Mouse (Mus musculus) stomach, embryonic 16.5 days (tissue): Measurements from ENCODE around the gene Pla2g16. TPM values are rescaled to one million over a fixed set of nuclear protein-coding genes. Genes with fewer than 3 reads are reported as not detected.

Experiments
- ATAC-seq: fragments of 200-750 bp; cut with Nextera tagmentation; 2 replicates; pipeline ENCODE4 v1.8.0; 2017; ENCODE audit warnings: moderate number of reproducible peaks, moderate TSS enrichment; ENCODE audit not compliant: insufficient read depth, low FRiP score
- H3K27ac ChIP-seq: fragments of 300-500 bp; sonication (generic); 2 replicates; pipeline ENCODE4 v1.5.1; 2014; ENCODE audit warnings: low read length
- H3K27me3 ChIP-seq: fragments of 300-500 bp; sonication (generic); 2 replicates; pipeline ENCODE4 v1.6.1; 2014; ENCODE audit warnings: low read length, control low read depth, mixed read lengths; ENCODE audit not compliant: control insufficient read depth, insufficient read depth
- H3K36me3 ChIP-seq: fragments of 300-500 bp; sonication (generic); 2 replicates; pipeline ENCODE4 v1.6.1; 2014; ENCODE audit warnings: low read length; ENCODE audit not compliant: control insufficient read depth, insufficient read depth
- H3K4me1 ChIP-seq: fragments of 300-500 bp; sonication (generic); 2 replicates; pipeline ENCODE4 v1.6.1; 2014; ENCODE audit warnings: low read length, control low read depth, mixed read lengths; ENCODE audit not compliant: control insufficient read depth, insufficient read depth
- H3K4me2 ChIP-seq: fragments of 300-500 bp; sonication (generic); 2 replicates; pipeline ENCODE4 v1.6.1; 2014; ENCODE audit warnings: low read depth, low read length, mixed read lengths
- H3K4me3 ChIP-seq: fragments of 300-500 bp; sonication (generic); replicated peaks from 2 replicates; pipeline ENCODE4 v1.5.1; 2014; ENCODE audit warnings: mild to moderate bottlenecking, low read length
- H3K9ac ChIP-seq: fragments of 300-500 bp; sonication (generic); 2 replicates; pipeline ENCODE4 v1.6.1; 2014; ENCODE audit warnings: low read length
- H3K9me3 ChIP-seq: fragments of 300-500 bp; sonication (generic); replicated peaks from 2 replicates; pipeline ENCODE4 v1.6.1; 2016; ENCODE audit warnings: low read length, control low read depth; ENCODE audit not compliant: control insufficient read depth
- WGBS: fragments of 180-500 bp; shearing (Covaris S2); extraction: QIAGEN DNeasy Blood & Tissue Kit; methylation state at CpG from one replicate; pipeline ENCODE4 v1.1.7; 2014; 5-methylcytosine and 5-hydroxymethylcytosine counted together
- polyA plus RNA-seq: library from polyadenylated mRNA; unstranded; fragments of >200 nt; fragmentation: Nextera tagmentation; extraction: Ambion mirVana; gene quantifications from 2 replicates; pipeline ENCODE4 v1.2.1, GENCODE M21; 2015

Pla2g16 gene
- polyA plus RNA-seq, 1 experiment from 2014 or later, result 15.7 TPM

- Histone ChIP-seq H3K27ac (no peak overlapping the region), H3K9ac (no peak overlapping the region), H3K4me3 (no peak overlapping the region), H3K4me1 (no peaks in the 10 kb centered on the region), H3K9me3 (no peaks in the 10 kb centered on the region), H3K27me3 (no peaks in the 10 kb centered on the region), H3K4me2 (no peak overlapping the region), H3K36me3 (0 out of 2 replicates have a peak, but pooled peaks cover 9% of the 10 kb centered on the region)
- ATAC-seq, result no peak
- 91% methylated on average over 5 of the region's 5 CpGs for WGBS
Measured at GRCm38 (mm10) chr19:7531906-7532305, 25.4 kb upstream of the Pla2g16 start.

- ATAC-seq, result no peak
- Histone ChIP-seq H3K9me3 (no peaks in the 10 kb centered on the region), H3K4me3 (no peak overlapping the region), H3K4me2 (no peak overlapping the region), H3K27ac (no peak overlapping the region), H3K9ac (no peak overlapping the region), H3K36me3 (0 out of 2 replicates have a peak, but pooled peaks cover 9% of the 10 kb centered on the region), H3K27me3 (no peaks in the 10 kb centered on the region), H3K4me1 (no peaks in the 10 kb centered on the region)
- WGBS, result 84% methylated on average over 5 of the region's 5 CpGs
Measured at GRCm38 (mm10) chr19:7533891-7534290, 23.4 kb upstream of the Pla2g16 start.

GRCm38 (mm10) chr19:7548924-7549323, 8.3 kb upstream of the Pla2g16 start:
- ATAC-seq, result no peak
- Histone ChIP-seq H3K9me3 (no peaks in the 10 kb centered on the region), H3K27ac (no peak overlapping the region), H3K36me3 (no peaks in the 10 kb centered on the region), H3K27me3 (no peaks in the 10 kb centered on the region), H3K4me1 (no peaks in the 10 kb centered on the region), H3K4me2 (no peak overlapping the region), H3K9ac (no peak overlapping the region), H3K4me3 (no peak overlapping the region)
- WGBS, result 88% methylated on average over 3 of the region's 3 CpGs

- no peaks in the 10 kb centered on the region for H3K36me3 ChIP-seq
- WGBS, result 34% methylated on average over 4 of the region's 4 CpGs
- H3K27ac ChIP-seq, result no peak overlapping the region
- H3K4me1 ChIP-seq, result no peaks in the 10 kb centered on the region
- peak; percentile 40 for ATAC-seq
- H3K4me2 ChIP-seq, result no peak overlapping the region
- H3K9ac ChIP-seq, result no peak overlapping the region
- no peak overlapping the region for H3K4me3 ChIP-seq
- no peaks in the 10 kb centered on the region for H3K27me3 ChIP-seq
- H3K9me3 ChIP-seq, result no peaks in the 10 kb centered on the region
Measured at GRCm38 (mm10) chr19:7551550-7552300, 5.5 kb upstream of the Pla2g16 start.

- Histone ChIP-seq H3K27me3 (no peaks in the 10 kb centered on the region), H3K4me3 (no peak overlapping the region), H3K4me2 (no peak overlapping the region), H3K27ac (no peak overlapping the region), H3K36me3 (no peaks in the 10 kb centered on the region), H3K4me1 (no peaks in the 10 kb centered on the region), H3K9me3 (no peaks in the 10 kb centered on the region), H3K9ac (no peak overlapping the region)
- ATAC-seq, result no peak
- WGBS, result 65% methylated on average over 2 of the region's 2 CpGs
Measured at GRCm38 (mm10) chr19:7552301-7552673, 5.0 kb upstream of the Pla2g16 start.

GRCm38 (mm10) chr19:7553441-7553840, 3.8 kb upstream of the Pla2g16 start:
- H3K4me2 ChIP-seq, result no peak overlapping the region
- no peak overlapping the region for H3K9ac ChIP-seq
- H3K27ac ChIP-seq, result no peak overlapping the region
- H3K9me3 ChIP-seq, result no peaks in the 10 kb centered on the region
- no peaks in the 10 kb centered on the region for H3K4me1 ChIP-seq
- no peaks in the 10 kb centered on the region for H3K36me3 ChIP-seq
- no peak overlapping the region for H3K4me3 ChIP-seq
- H3K27me3 ChIP-seq, result no peaks in the 10 kb centered on the region
- ATAC-seq, result no peak

- Histone ChIP-seq H3K9me3 (no peaks in the 10 kb centered on the region), H3K9ac (no peak overlapping the region), H3K4me2 (no peak overlapping the region), H3K27me3 (no peaks in the 10 kb centered on the region), H3K4me1 (no peaks in the 10 kb centered on the region), H3K36me3 (no peaks in the 10 kb centered on the region), H3K4me3 (no peak overlapping the region), H3K27ac (no peak overlapping the region)
- no peak for ATAC-seq
- WGBS, result 62% methylated on average over 4 of the region's 4 CpGs
Measured at GRCm38 (mm10) chr19:7554881-7555280, 2.4 kb upstream of the Pla2g16 start.

- H3K4me2 ChIP-seq, result no peak overlapping the region
- ATAC-seq, result no peak
- no peak overlapping the region for H3K4me3 ChIP-seq
- WGBS, result 97% methylated on average over 1 of the region's 1 CpGs
- no peaks in the 10 kb centered on the region for H3K27me3 ChIP-seq
- no peaks in the 10 kb centered on the region for H3K9me3 ChIP-seq
- H3K36me3 ChIP-seq, result no peaks in the 10 kb centered on the region
- H3K4me1 ChIP-seq, result no peaks in the 10 kb centered on the region
- no peak overlapping the region for H3K27ac ChIP-seq
- no peak overlapping the region for H3K9ac ChIP-seq
Measured at GRCm38 (mm10) chr19:7556641-7557040, 618 bp upstream of the Pla2g16 start.

- peak; percentile 8; the same call in 1 of the 2 replicates for ATAC-seq
- Histone ChIP-seq H3K4me2 (peak overlapping the region; percentile 75), H3K27me3 (no peaks in the 10 kb centered on the region), H3K4me3 (peak overlapping the region; percentile 52), H3K9ac (peak overlapping the region; percentile 70), H3K36me3 (no peaks in the 10 kb centered on the region), H3K9me3 (no peaks in the 10 kb centered on the region), H3K27ac (no peak overlapping the region), H3K4me1 (no peaks in the 10 kb centered on the region)
- 6% methylated on average over 4 of the region's 4 CpGs for WGBS
Measured at GRCm38 (mm10) chr19:7557844-7558243, 585 bp downstream of the Pla2g16 start.
